Comparison of ENCODE assay signal across 18 mouse cellular contexts in the genomic region with DNA sequence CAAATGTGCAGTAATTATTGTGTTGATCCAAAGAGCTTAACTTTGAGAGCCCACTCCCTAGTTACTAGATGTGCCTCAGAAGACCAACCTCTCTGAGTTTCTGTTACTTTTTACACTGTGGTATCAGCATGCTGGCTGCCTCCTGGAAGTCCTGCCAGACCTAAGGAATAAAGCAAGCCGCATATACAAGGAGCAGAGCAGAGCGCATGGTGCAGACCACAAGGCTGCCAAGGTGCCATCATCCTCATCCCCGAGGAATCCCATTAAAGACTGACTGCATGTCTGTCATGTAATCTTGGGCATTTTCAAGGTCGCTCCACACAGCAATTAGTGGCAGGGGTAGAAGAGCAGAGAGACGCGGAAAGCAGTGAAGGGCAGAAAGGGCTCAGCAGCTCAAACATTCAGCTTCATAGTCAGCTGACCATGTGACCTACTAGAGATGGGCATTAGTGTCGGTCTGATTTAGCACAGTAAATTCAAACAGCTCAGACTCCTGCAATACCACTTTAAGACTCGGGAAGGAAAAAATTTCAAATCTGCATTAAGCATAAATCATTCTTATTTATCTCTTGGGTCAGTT.
A peak's percentile ranks its signal among the peaks of the same experiment; 100 is the strongest.
DNase-seq lines count a peak whose midpoint lies in the region; ATAC-seq and TF ChIP-seq lines count a peak whose summit lies in the region.
"Had no signal": no experiment of that assay in that cellular context is flagged by ENCODE, and none has a peak within 500 bp of the region (broad histone marks: within the 10 kb centered on the region; RNA-seq: fewer than 3 reads in every experiment).

No protein-coding gene starts in this region.

- WGBS in heart, embryonic 13.5 days: 54% methylated on average over 8 of the region's 8 CpGs
- WGBS in midbrain, embryonic 11.5 days: 57% methylated on average over 8 of the region's 8 CpGs
- WGBS in midbrain, embryonic 10.5 days: 75% methylated on average over 8 of the region's 8 CpGs
- WGBS in midbrain, embryonic 14.5 days: 38% methylated on average over 8 of the region's 8 CpGs
- 58% methylated on average over 8 of the region's 8 CpGs for WGBS in intestine, postnatal 0 days

- no peak overlapping the region for H3K9ac ChIP-seq in heart, embryonic 13.5 days
- no peak overlapping the region for H3K9ac ChIP-seq in midbrain, embryonic 11.5 days (ENCODE audit: low read length)
- no peak overlapping the region for H3K9ac ChIP-seq in midbrain, embryonic 14.5 days (replicated peaks; ENCODE audit: low read length)
- H3K9ac ChIP-seq in intestine, postnatal 0 days (ENCODE audit: low read depth, low read length): no peak overlapping the region
- H3K9ac ChIP-seq: forebrain, postnatal 0 days had no signal

- H3K27ac ChIP-seq in heart, embryonic 13.5 days (replicated peaks): peak overlapping the region; percentile 53
- H3K27ac ChIP-seq in midbrain, embryonic 11.5 days (ENCODE audit: low read depth, low read length): no peak overlapping the region
- no peak overlapping the region; the same call in 1 of the 2 replicates for H3K27ac ChIP-seq in midbrain, embryonic 10.5 days (replicated peaks)
- no peak overlapping the region for H3K27ac ChIP-seq in midbrain, embryonic 14.5 days (replicated peaks; ENCODE audit: low read depth, low read length)
- no peak overlapping the region for H3K27ac ChIP-seq in intestine, postnatal 0 days (ENCODE audit: low read depth, low read length)

- peaks cover 17% of the 10 kb centered on the region for H3K4me1 ChIP-seq in heart, embryonic 13.5 days
- peaks cover 7% of the 10 kb centered on the region; the same call in 1 of the 2 replicates for H3K4me1 ChIP-seq in midbrain, embryonic 11.5 days (ENCODE audit: control insufficient read depth, insufficient read depth, low read length)
- peaks cover 35% of the 10 kb centered on the region for H3K4me1 ChIP-seq in midbrain, embryonic 10.5 days
- H3K4me1 ChIP-seq in midbrain, embryonic 14.5 days (ENCODE audit: control insufficient read depth, insufficient read depth, low read length): no peaks in the 10 kb centered on the region
- no peaks in the 10 kb centered on the region for H3K4me1 ChIP-seq in intestine, postnatal 0 days (replicated peaks; ENCODE audit: control insufficient read depth, insufficient read depth, low read length)

- ATAC-seq in heart, embryonic 13.5 days (ENCODE audit: extremely low read depth, insufficient number of reproducible peaks, low FRiP score, low TSS enrichment): no peak
- peak; percentile 64 for ATAC-seq in midbrain, embryonic 11.5 days (ENCODE audit: low FRiP score)
- ATAC-seq in midbrain, embryonic 14.5 days (ENCODE audit: low FRiP score, low TSS enrichment): no peak
- ATAC-seq in intestine, postnatal 0 days: no peak
- ATAC-seq: activated CD4-positive, CD25-positive, alpha-beta regulatory T cell, adult 4 months; forebrain, postnatal 0 days had no signal

- intact Hi-C loops in heart, postnatal 36 days (cut with DNase I): no loop called here
- intact Hi-C loops in gastrocnemius, postnatal 14 days (cut with DNase I; ENCODE audit: low total_unique reads): no loop called here

- no peaks in the 10 kb centered on the region for H3K9me3 ChIP-seq in heart, embryonic 13.5 days
- no peaks in the 10 kb centered on the region for H3K9me3 ChIP-seq in midbrain, embryonic 11.5 days (ENCODE audit: control insufficient read depth, low read length)
- no peaks in the 10 kb centered on the region for H3K9me3 ChIP-seq in midbrain, embryonic 10.5 days (replicated peaks)
- no peaks in the 10 kb centered on the region for H3K9me3 ChIP-seq in midbrain, embryonic 14.5 days (ENCODE audit: control insufficient read depth, low read length)
- H3K9me3 ChIP-seq in intestine, postnatal 0 days (ENCODE audit: control insufficient read depth): no peaks in the 10 kb centered on the region

- H3K4me3 ChIP-seq in heart, embryonic 13.5 days: no peak overlapping the region
- H3K4me3 ChIP-seq in midbrain, embryonic 11.5 days (ENCODE audit: low read depth, low read length): no peak overlapping the region
- no peak overlapping the region for H3K4me3 ChIP-seq in midbrain, embryonic 10.5 days
- H3K4me3 ChIP-seq in midbrain, embryonic 14.5 days (replicated peaks; ENCODE audit: low read depth, low read length): no peak overlapping the region
- no peak overlapping the region for H3K4me3 ChIP-seq in intestine, postnatal 0 days (ENCODE audit: low read depth, low read length)

- H3K27me3 ChIP-seq in heart, embryonic 13.5 days (replicated peaks): no peaks in the 10 kb centered on the region
- H3K27me3 ChIP-seq in midbrain, embryonic 11.5 days (ENCODE audit: control insufficient read depth, insufficient read depth, low read length): no peaks in the 10 kb centered on the region
- no peaks in the 10 kb centered on the region for H3K27me3 ChIP-seq in midbrain, embryonic 10.5 days (ENCODE audit: low read depth, poor library complexity, severe bottlenecking)
- H3K27me3 ChIP-seq in midbrain, embryonic 14.5 days (ENCODE audit: control insufficient read depth, insufficient read depth, low read length): no peaks in the 10 kb centered on the region
- no peaks in the 10 kb centered on the region for H3K27me3 ChIP-seq in intestine, postnatal 0 days (replicated peaks; ENCODE audit: control insufficient read depth, insufficient read depth, low read length)

- no peak for DNase-seq in heart, postnatal 36 days
- DNase-seq in midbrain, embryonic 11.5 days (ENCODE audit: low spot score, missing footprints): no peak
- DNase-seq in midbrain, embryonic 10.5 days (ENCODE audit: low spot score): no peak
- DNase-seq in midbrain, embryonic 14.5 days: peak; percentile 25
- DNase-seq in retina, postnatal 1 day: peak; percentile 77
- DNase-seq in gastrocnemius, postnatal 14 days: no peak
- DNase-seq: adrenal gland, adult 8-10 months; cerebellum, adult 8-10 months; forebrain, postnatal 0 days; gastrocnemius, postnatal 25 days; heart, adult 18-20 months; kidney, adult 18-20 months; right cerebral cortex, adult 18-20 months; right cerebral cortex, postnatal 4 days; thymus, postnatal 14 days had no signal

- no peaks in the 10 kb centered on the region for H3K36me3 ChIP-seq in heart, embryonic 13.5 days
- H3K36me3 ChIP-seq in midbrain, embryonic 11.5 days (ENCODE audit: control insufficient read depth, insufficient read depth, low read length): no peaks in the 10 kb centered on the region
- H3K36me3 ChIP-seq in midbrain, embryonic 10.5 days: no peaks in the 10 kb centered on the region
- no peaks in the 10 kb centered on the region for H3K36me3 ChIP-seq in midbrain, embryonic 14.5 days (ENCODE audit: control insufficient read depth, insufficient read depth, low read length)
- H3K36me3 ChIP-seq in intestine, postnatal 0 days (ENCODE audit: control insufficient read depth, insufficient read depth): no peaks in the 10 kb centered on the region

- TF ChIP-seq CTCF in intestine, postnatal 0 days (IDR thresholded peaks at IDR 0.05; ENCODE audit: low read depth): no peak

- H3K4me2 ChIP-seq in heart, embryonic 13.5 days: no peak overlapping the region
- no peak overlapping the region for H3K4me2 ChIP-seq in midbrain, embryonic 11.5 days
- H3K4me2 ChIP-seq in midbrain, embryonic 14.5 days (ENCODE audit: low read length): no peak overlapping the region
- H3K4me2 ChIP-seq in intestine, postnatal 0 days (replicated peaks; ENCODE audit: low read depth): no peak overlapping the region

Comparison
In these comparisons a context has a peak if more than half of its experiments do, and no peak if none do; other contexts are left out.
1. DNase-seq: peak in midbrain, embryonic 14.5 days (single experiment) and retina, postnatal 1 day (single experiment); none in heart, postnatal 36 days (0 of 2), midbrain, embryonic 11.5 days (single experiment), midbrain, embryonic 10.5 days (single experiment) and gastrocnemius, postnatal 14 days (single experiment).